Mouse (Mus musculus) midbrain, embryonic 12.5 days (tissue): ENCODE measurements around the gene Plin1. TPM values are rescaled to one million over a fixed set of nuclear protein-coding genes. Genes with fewer than 3 reads are reported as not detected.

Source experiments
- ATAC-seq: fragments of 200-750 bp; cut with Nextera tagmentation; 2 replicates; pipeline ENCODE4 v1.8.0; 2017; ENCODE audit warnings: low read depth, moderate TSS enrichment, moderate library complexity; ENCODE audit not compliant: low FRiP score
- H3K27ac ChIP-seq: fragments of 300-500 bp; sonication (generic); replicated peaks from 2 replicates; pipeline ENCODE4 v1.5.1; 2016; ENCODE audit warnings: mild to moderate bottlenecking
- H3K27me3 ChIP-seq: fragments of 300-500 bp; sonication (generic); 2 replicates; pipeline ENCODE4 v1.6.1; 2016; ENCODE audit warnings: mild to moderate bottlenecking
- H3K36me3 ChIP-seq: fragments of 300-500 bp; sonication (generic); 2 replicates; pipeline ENCODE4 v1.6.1; 2016
- H3K4me1 ChIP-seq: fragments of 300-500 bp; sonication (generic); 2 replicates; pipeline ENCODE4 v1.6.1; 2016
- H3K4me2 ChIP-seq: fragments of 300-500 bp; sonication (generic); replicated peaks from 2 replicates; pipeline ENCODE4 v1.6.1; 2016; ENCODE audit warnings: mild to moderate bottlenecking, moderate library complexity
- H3K4me3 ChIP-seq: fragments of 300-500 bp; sonication (generic); 2 replicates; pipeline ENCODE4 v1.5.1; 2016; ENCODE audit warnings: mild to moderate bottlenecking
- H3K9ac ChIP-seq: fragments of 300-500 bp; sonication (generic); replicated peaks from 2 replicates; pipeline ENCODE4 v1.6.1; 2016; ENCODE audit warnings: mild to moderate bottlenecking, moderate library complexity
- H3K9me3 ChIP-seq: fragments of 300-500 bp; sonication (generic); 2 replicates; pipeline ENCODE4 v1.6.1; 2016; ENCODE audit warnings: mild to moderate bottlenecking
- WGBS: fragments of 180-500 bp; shearing (Covaris S2); methylation state at CpG from one replicate; pipeline ENCODE4 v1.1.7; 2016; 5-methylcytosine and 5-hydroxymethylcytosine counted together
- polyA plus RNA-seq: library from polyadenylated mRNA; unstranded; fragments of >200 nt; fragmentation: Nextera tagmentation; extraction: Ambion mirVana; gene quantifications from 2 replicates; pipeline ENCODE4 v1.2.1, GENCODE M21; 2016

Plin1 gene
- polyA plus RNA-seq, 1 experiment from 2014 or later, result not detected

- no peak overlapping the region for H3K4me3 ChIP-seq
- H3K9ac ChIP-seq, result no peak overlapping the region
- no peak for ATAC-seq
- no peaks in the 10 kb centered on the region for H3K9me3 ChIP-seq
- H3K4me1 ChIP-seq, result no peaks in the 10 kb centered on the region
- no peak overlapping the region for H3K4me2 ChIP-seq
- H3K27ac ChIP-seq, result no peak overlapping the region
- H3K36me3 ChIP-seq, result no peaks in the 10 kb centered on the region
- no peaks in the 10 kb centered on the region for H3K27me3 ChIP-seq
- 59% methylated on average over 2 of the region's 2 CpGs for WGBS
These were observed 23.6 kb upstream of the Plin1 start for GRCm38 (mm10) chr7:79756334-79756733.

DNA sequence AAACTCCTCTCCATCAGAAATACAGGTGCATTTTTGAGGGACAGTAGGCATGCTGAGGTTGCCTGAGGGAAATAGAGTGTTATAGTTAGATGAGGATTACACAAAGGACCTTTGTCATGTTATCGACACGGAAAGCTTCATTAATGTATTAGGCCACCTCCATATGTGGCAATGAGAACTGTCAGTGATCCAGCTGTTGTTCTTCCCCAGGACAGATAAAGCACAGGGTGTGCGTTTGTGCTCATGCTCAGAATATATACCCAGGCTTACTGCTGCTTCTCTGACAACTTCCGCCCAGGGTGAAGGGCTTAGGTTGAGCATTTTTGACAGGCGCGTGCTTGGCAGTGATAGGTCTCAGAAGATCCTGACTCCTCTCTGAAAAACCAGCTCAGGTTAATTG lies 16.8 kb upstream of the Plin1 start:
- no peak overlapping the region for H3K27ac ChIP-seq
- ATAC-seq, result no peak

GRCm38 (mm10) chr7:79747659-79748058 lies 15.0 kb upstream of the Plin1 start:
- Histone ChIP-seq H3K27me3 (no peaks in the 10 kb centered on the region), H3K9ac (no peak overlapping the region), H3K9me3 (no peaks in the 10 kb centered on the region), H3K4me1 (peaks cover 4% of the 10 kb centered on the region; the same call in 1 of the 2 replicates), H3K36me3 (no peaks in the 10 kb centered on the region), H3K4me2 (no peak overlapping the region), H3K4me3 (no peak overlapping the region), H3K27ac (no peak overlapping the region)
- 87% methylated on average over 6 of the region's 6 CpGs for WGBS
- no peak for ATAC-seq

More for the DNA sequence above, 16.8 kb upstream of the Plin1 start:
- Histone ChIP-seq H3K27me3 (no peaks in the 10 kb centered on the region), H3K9me3 (no peaks in the 10 kb centered on the region), H3K4me1 (no peaks in the 10 kb centered on the region), H3K4me2 (no peak overlapping the region), H3K9ac (no peak overlapping the region), H3K36me3 (no peaks in the 10 kb centered on the region), H3K4me3 (no peak overlapping the region)
- WGBS, result 84% methylated on average over 6 of the region's 6 CpGs

DNA sequence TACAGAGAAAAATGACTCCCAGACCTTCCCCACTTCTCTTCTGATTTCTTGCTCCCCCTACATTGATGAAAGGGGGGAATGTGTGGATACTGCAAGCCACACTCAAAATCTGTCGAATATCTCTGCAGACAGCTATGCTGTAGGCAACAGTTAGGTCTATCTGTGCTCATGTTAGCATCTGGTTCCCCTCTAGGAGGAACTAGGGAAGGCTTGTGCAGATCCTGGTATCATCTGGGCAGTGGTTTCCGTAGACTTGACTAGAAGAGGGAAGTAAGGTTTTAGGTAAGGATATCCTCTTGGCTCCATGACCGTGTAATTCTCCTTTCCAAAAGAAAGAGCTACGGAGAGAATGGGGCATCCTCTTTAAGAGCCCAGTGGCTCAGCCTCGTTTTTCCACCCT lies 11.9 kb upstream of the Plin1 start:
- 80% methylated on average over 5 of the region's 5 CpGs for WGBS
- no peak overlapping the region for H3K4me2 ChIP-seq

DNA sequence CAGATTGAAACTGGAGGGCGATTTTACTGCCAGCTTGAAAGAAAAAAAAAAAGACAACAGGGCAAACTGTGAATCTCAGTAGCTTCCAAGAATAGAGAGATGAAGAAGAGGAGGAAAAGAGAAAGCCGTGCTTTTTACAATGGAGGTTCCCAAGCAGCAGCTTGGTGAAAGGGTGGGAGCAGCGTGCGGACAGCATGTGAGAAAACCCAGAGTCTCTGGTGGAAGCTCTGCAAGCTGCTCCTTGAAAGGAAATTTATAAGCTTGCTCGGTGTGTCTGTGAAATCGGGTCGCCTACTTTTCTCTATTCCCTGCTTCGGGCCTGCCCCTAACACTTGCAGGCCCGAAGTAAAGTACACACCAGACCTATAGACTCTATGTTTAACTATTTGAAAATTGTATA lies 11.3 kb upstream of the Plin1 start:
- H3K4me3 ChIP-seq, result no peak overlapping the region
- WGBS, result 91% methylated on average over 9 of the region's 9 CpGs
- H3K27ac ChIP-seq, result no peak overlapping the region
- H3K36me3 ChIP-seq, result no peaks in the 10 kb centered on the region
- no peaks in the 10 kb centered on the region for H3K9me3 ChIP-seq
- no peak for ATAC-seq
- H3K27me3 ChIP-seq, result no peaks in the 10 kb centered on the region
- peaks cover 4% of the 10 kb centered on the region; the same call in 1 of the 2 replicates for H3K4me1 ChIP-seq
- no peak overlapping the region for H3K9ac ChIP-seq
- no peak overlapping the region for H3K4me2 ChIP-seq

More for the DNA sequence above, 11.9 kb upstream of the Plin1 start:
- no peak for ATAC-seq
- Histone ChIP-seq H3K9me3 (no peaks in the 10 kb centered on the region), H3K4me1 (peaks cover 4% of the 10 kb centered on the region; the same call in 1 of the 2 replicates), H3K27me3 (no peaks in the 10 kb centered on the region), H3K4me3 (no peak overlapping the region), H3K27ac (no peak overlapping the region), H3K36me3 (no peaks in the 10 kb centered on the region), H3K9ac (no peak overlapping the region)

DNA sequence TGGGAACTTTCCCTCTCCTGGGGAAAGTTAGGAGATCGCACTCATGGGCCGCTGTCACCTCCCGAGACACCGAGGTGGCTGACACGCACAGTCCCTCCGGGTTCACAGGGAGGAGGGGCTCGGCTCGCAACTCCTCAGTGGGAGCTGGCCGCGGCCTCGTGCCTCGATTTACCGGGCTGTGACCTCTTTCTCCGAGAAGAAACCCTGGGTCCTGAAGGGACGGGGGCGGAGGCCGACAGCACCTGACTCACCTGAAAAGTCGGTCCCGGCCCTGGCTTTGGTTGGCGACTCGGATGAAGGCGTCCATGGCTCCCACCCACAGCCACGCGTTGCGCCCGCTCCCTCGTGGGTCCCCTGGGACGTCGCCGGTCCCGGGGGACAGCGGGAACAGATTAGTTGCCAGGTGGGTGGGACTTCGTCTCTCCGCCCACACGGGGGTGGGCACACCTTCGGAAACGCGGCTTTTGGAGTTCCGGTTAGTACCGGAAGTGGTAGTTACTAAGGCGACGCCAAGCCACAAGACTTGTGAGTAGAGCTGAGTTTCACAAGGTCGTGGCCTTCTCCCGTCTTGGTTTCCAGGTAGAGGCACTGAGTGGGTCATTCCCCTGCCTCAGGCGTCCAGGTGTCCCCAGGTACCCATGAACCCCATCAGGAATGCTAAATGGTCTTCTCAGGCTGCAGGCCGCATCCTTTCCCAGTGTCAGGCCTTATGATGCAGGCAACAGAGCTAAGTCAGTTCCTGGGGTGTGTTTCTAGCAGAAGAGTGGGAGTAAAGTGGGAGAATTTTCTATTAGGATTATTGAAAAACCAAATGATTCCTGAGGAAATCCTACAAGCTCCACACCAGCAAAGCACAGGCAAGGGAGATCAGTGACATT lies 10.2 kb upstream of the Plin1 start, which contains the start of the genes Pex11a and Wdr93:
Gene Pex11a, minus strand, starts transcription at position 473 of the 878 bp plus-strand sequence.
Gene Wdr93, plus strand, starts transcription at position 505 of the 878 bp plus-strand sequence.
- no peak within 1 kb of the TSS for H3K27ac ChIP-seq
- WGBS, result 2% methylated on average over 46 of the region's 46 CpGs

DNA sequence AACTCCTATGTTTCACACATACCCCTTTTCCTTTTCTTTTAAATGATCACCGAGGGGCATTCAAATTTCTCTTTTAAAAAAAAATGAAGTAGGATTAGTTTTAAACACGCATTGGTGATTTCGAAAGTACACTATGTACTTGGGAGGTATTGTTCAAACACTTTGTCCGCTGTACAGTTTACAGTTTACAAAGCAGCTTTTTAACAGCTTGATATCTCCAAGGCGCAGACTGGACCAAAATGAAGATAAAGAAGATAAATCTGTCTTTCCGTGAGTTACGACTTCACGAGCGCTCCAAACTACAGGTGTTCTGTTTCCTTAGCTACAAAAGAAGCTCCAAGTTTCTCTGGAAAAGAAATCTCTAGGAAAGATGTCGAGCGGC lies 9.6 kb upstream of the Plin1 start:
- Histone ChIP-seq H3K9ac (peak overlapping the region; percentile 54), H3K4me1 (peaks cover 4% of the 10 kb centered on the region; the same call in 1 of the 2 replicates), H3K27me3 (no peaks in the 10 kb centered on the region), H3K9me3 (no peaks in the 10 kb centered on the region), H3K36me3 (peaks cover under 1% of the 10 kb centered on the region; the same call in 1 of the 2 replicates), H3K4me3 (peak overlapping the region; percentile 64), H3K27ac (no peak overlapping the region), H3K4me2 (peak overlapping the region; percentile 91)
- WGBS, result 27% methylated on average over 11 of the region's 11 CpGs
- ATAC-seq, result no peak

More for the DNA sequence above, 10.2 kb upstream of the Plin1 start, which contains the start of the genes Pex11a and Wdr93:
- peak within 1 kb of the TSS; percentile 54 for H3K9ac ChIP-seq
- no peaks in the 10 kb centered on the region for H3K27me3 ChIP-seq
- H3K4me2 ChIP-seq, result peak within 1 kb of the TSS; percentile 91
- H3K36me3 ChIP-seq, result no peaks in the 10 kb centered on the region
- H3K4me3 ChIP-seq, result peak within 1 kb of the TSS; percentile 64
- H3K9me3 ChIP-seq, result no peaks in the 10 kb centered on the region
- peaks cover 4% of the 10 kb centered on the region; the same call in 1 of the 2 replicates for H3K4me1 ChIP-seq
- peak; percentile 84 for ATAC-seq

- 83% methylated on average over 4 of the region's 4 CpGs for WGBS
- H3K27ac ChIP-seq, result no peak overlapping the region
- H3K4me1 ChIP-seq, result peaks cover 4% of the 10 kb centered on the region; the same call in 1 of the 2 replicates
- H3K27me3 ChIP-seq, result no peaks in the 10 kb centered on the region
- no peak overlapping the region for H3K4me2 ChIP-seq
- ATAC-seq, result no peak
- H3K9me3 ChIP-seq, result no peaks in the 10 kb centered on the region
- peaks cover 7% of the 10 kb centered on the region; the same call in 1 of the 2 replicates for H3K36me3 ChIP-seq
- H3K4me3 ChIP-seq, result no peak overlapping the region
- no peak overlapping the region for H3K9ac ChIP-seq
These were observed 7.6 kb upstream of the Plin1 start for GRCm38 (mm10) chr7:79740279-79740678.

DNA sequence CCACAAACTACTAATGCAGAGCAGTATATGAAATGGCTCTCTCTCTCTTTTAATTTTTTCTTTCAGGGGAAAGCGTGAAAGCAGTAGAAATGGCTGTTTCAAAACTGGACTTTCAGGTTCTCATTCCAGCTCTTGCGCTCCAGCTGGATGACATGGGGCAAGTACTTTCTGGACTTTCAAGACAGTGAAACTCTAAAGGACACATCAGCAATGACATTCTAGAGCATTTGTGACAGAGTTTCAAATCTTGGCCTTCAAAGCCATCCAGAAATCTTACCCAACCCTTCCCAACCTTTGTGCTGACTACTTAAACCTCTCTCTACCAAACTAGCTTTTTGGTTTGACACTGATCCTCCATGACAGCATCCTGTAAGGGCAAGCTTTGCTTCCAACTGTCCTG lies 6.2 kb upstream of the Plin1 start:
- Histone ChIP-seq H3K4me1 (peaks cover 4% of the 10 kb centered on the region; the same call in 1 of the 2 replicates), H3K27ac (no peak overlapping the region), H3K4me3 (no peak overlapping the region), H3K9ac (no peak overlapping the region), H3K36me3 (peaks cover 7% of the 10 kb centered on the region; the same call in 1 of the 2 replicates), H3K27me3 (no peaks in the 10 kb centered on the region), H3K4me2 (no peak overlapping the region), H3K9me3 (no peaks in the 10 kb centered on the region)
- 93% methylated on average over 2 of the region's 2 CpGs for whole genome bisulfite sequencing
- no peak for ATAC-seq

DNA sequence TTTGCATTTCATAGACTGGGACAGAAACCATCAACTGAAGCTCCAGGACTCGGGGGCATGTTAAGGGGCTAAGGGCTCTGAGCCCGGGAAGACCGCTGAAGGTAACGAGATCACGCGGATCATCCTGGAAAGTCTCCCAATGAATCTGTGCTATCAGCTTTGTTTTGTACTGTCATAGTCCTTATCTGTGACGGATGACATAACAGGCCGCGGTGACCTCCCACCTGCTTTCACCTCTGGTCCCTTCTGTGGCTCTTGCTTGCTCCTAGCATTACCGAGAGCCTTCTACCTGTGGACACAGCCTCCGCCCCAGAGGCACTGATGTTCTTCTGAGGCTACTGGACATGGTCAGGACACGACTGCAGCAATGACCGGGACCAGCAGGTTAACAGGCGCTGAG lies 3.8 kb upstream of the Plin1 start:
- WGBS, result 95% methylated on average over 14 of the region's 14 CpGs
- Histone ChIP-seq H3K4me3 (no peak overlapping the region), H3K36me3 (peaks cover 7% of the 10 kb centered on the region; the same call in 1 of the 2 replicates), H3K4me1 (no peaks in the 10 kb centered on the region), H3K27ac (no peak overlapping the region), H3K27me3 (peaks cover 10% of the 10 kb centered on the region), H3K4me2 (no peak overlapping the region), H3K9ac (no peak overlapping the region), H3K9me3 (no peaks in the 10 kb centered on the region)
- ATAC-seq, result no peak

GRCm38 (mm10) chr7:79734563-79734962 lies 1.9 kb upstream of the Plin1 start:
- Histone ChIP-seq H3K9me3 (no peaks in the 10 kb centered on the region), H3K27me3 (peaks cover 17% of the 10 kb centered on the region), H3K9ac (no peak overlapping the region), H3K4me2 (no peak overlapping the region), H3K36me3 (peaks cover 7% of the 10 kb centered on the region; the same call in 1 of the 2 replicates), H3K4me1 (no peaks in the 10 kb centered on the region), H3K27ac (no peak overlapping the region), H3K4me3 (no peak overlapping the region)
- WGBS, result 81% methylated on average over 8 of the region's 8 CpGs
- ATAC-seq, result no peak

- 77% methylated on average over 13 of the region's 13 CpGs for WGBS
- Histone ChIP-seq H3K4me3 (no peak overlapping the region), H3K27ac (no peak overlapping the region), H3K9me3 (no peaks in the 10 kb centered on the region), H3K36me3 (no peaks in the 10 kb centered on the region), H3K4me1 (peaks cover 3% of the 10 kb centered on the region; the same call in 1 of the 2 replicates), H3K4me2 (no peak overlapping the region), H3K9ac (no peak overlapping the region), H3K27me3 (peaks cover 30% of the 10 kb centered on the region)
- ATAC-seq, result no peak
These were observed 1.3 kb downstream of the Plin1 start for GRCm38 (mm10) chr7:79731438-79731837.
